Mouse (Mus musculus) ES-Bruce4 (cell line): ENCODE results near the gene Comp.

Experiments
- CTCF ChIP-seq: IDR thresholded peaks from one replicate; pipeline ENCODE4 v1.8.1; 2011; ENCODE audit warnings: low read depth, low read length
- EP300 ChIP-seq: IDR thresholded peaks from 2 replicates; pipeline ENCODE4 v1.6.1; 2011; ENCODE audit warnings: low read depth, low read length; ENCODE audit not compliant: insufficient read depth

DNA sequence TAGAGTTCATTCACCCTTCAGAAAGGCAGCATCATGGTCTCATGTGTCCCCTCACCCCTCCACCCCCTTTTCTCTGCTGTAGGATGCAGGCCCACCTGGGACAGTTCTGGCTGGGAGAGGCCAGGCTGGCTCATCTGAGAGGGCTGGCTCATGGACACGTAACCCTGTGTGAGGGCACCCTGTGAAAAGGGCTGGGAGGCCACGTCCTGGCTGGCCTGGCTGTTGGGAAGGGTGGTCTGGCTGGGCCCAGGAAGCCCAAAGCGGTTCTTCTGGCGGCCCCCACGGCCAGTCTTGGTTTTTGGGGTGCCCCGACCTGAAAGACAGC is 40.5 kb upstream of the Comp start:
- TF ChIP-seq CTCF (no peak), EP300 (no peak)
